Mouse (Mus musculus) kidney, adult 8-10 months (tissue): ENCODE results near the gene Ntng2.

Experiments
- DNase-seq, 2 experiments: peaks; one replicate each; pipeline ENCODE4 v3.0.0; 2022

The Ntng2 gene

GRCm38 (mm10) chr2:29190392-29190791, 62.4 kb downstream of the Ntng2 start:
- peak in 1 of 2 experiments; percentile 52 for DNase-seq

DNA sequence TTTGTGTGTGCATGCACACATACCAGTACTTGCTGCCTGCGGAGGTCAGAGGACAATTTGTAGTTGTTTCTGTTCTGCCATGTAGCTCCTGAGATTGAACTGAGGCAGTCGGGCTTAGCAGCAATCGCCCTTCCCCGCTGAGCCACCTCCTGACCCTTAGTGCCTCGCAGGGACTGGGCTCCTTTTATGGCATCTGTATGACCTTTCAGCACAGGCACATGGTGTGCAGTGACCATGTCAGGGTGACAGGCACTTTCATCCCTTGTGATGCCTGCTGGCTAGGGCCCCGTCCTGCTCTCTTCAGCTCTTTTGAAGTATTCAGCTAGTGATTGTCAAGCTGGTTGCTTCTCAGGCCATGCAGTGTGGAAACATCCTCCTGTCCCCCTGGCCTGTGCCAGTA, 66.6 kb downstream of the Ntng2 start:
- DNase-seq: no peak

- no peak for DNase-seq
Measured at GRCm38 (mm10) chr2:29183266-29183924, 69.4 kb downstream of the Ntng2 start.

DNA sequence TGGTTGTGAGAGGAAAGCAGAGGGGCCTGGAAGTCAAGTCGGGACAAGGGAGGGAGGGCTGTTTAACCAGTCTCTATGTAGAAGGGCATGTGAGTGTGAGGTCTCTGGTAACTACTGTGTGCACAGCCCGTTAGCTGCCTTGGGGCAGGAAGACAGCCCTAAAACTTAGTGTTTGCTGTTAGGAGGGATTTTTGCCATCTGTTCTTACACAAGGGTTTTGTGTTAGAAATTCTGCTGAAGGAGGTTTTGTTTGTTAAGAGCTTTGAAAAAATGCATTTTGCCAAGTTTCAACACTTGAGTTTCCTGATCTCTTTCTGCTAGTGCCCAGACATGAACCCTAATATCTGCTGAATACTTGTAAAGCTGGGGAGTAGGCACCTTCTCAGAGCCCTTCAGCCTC, 71.7 kb downstream of the Ntng2 start:
- DNase-seq: no peak

DNA sequence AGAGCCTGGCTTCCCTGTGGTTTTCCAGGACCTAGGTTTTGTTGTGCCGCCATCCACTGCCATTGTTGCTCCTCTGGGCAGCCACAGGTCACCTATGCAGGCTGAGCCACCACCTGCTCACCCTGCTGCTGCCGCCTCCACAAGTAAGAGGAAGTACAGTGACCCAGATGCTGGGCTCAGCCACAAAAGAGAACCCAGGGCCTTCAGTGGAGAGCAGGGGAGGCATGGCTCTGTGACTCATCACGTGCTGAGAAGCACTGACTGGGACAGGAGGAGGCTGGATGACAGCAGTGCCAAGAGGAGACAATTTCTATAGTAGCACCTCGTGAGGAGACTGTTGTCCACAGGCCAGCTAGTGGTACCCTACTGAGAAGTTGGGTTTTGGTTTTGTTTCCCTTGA, 73.0 kb downstream of the Ntng2 start:
- DNase-seq: no peak

DNA sequence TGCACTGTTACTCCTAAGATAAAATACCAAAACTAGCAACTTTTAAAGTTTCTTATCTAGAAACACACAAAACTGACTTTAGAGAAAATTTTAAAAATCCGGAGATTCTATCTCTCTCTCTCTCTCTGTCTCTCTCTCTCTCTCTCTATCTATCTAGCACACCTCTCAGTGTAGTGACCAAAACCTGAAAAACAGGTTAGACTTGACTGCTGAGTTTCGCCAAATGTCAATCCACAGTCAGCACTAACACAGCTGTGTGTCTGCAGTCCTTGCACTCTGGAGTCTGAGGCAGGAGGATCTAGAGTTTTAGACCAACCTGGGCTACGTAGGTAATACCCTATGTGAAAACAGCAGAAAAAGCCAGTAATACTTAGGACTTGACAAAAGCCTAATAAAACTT, 77.9 kb downstream of the Ntng2 start:
- no peak for DNase-seq

GRCm38 (mm10) chr2:29168067-29168466, 84.7 kb downstream of the Ntng2 start:
- DNase-seq: no peak

GRCm38 (mm10) chr2:29151941-29152340, 100.9 kb downstream of the Ntng2 start:
- DNase-seq: no peak
